Mouse (Mus musculus) stomach, postnatal 0 days (tissue): ENCODE measurements at regions not wholly inside any gene's neighbourhood (a gene's known extent, or its start where the extent isn't known, plus 50 kb on each side); places are given as distances from the start of the nearest gene placed in this dataset.
A peak's percentile ranks its signal among the peaks of the same experiment; 100 is the strongest.

Experiments used
- ATAC-seq: fragments of 200-750 bp; cut with Nextera tagmentation; 2 replicates; pipeline ENCODE4 v1.8.0; 2017; ENCODE audit not compliant: low FRiP score, low TSS enrichment
- DNase-seq: peaks from one replicate; pipeline ENCODE4 v3.0.0-alpha.2; 2016; ENCODE audit warnings: low spot score
- H3K27ac ChIP-seq: fragments of 300-500 bp; sonication (generic); replicated peaks from 2 replicates; pipeline ENCODE4 v1.5.1; 2014; ENCODE audit warnings: mild to moderate bottlenecking, control low read depth
- H3K27me3 ChIP-seq: fragments of 300-500 bp; sonication (generic); 2 replicates; pipeline ENCODE4 v1.6.1; 2014; ENCODE audit warnings: low read length; ENCODE audit not compliant: control insufficient read depth, insufficient read depth
- H3K36me3 ChIP-seq: fragments of 300-500 bp; sonication (generic); 2 replicates; pipeline ENCODE4 v1.6.1; 2014; ENCODE audit warnings: low read length, mixed read lengths; ENCODE audit not compliant: control insufficient read depth, insufficient read depth
- H3K4me1 ChIP-seq: fragments of 300-500 bp; sonication (generic); replicated peaks from 2 replicates; pipeline ENCODE4 v1.6.1; 2014; ENCODE audit warnings: antibody characterized with exemption; ENCODE audit not compliant: control insufficient read depth, insufficient read depth
- H3K4me2 ChIP-seq: fragments of 300-500 bp; sonication (generic); replicated peaks from 2 replicates; pipeline ENCODE4 v1.6.1; 2014; ENCODE audit warnings: low read depth, mild to moderate bottlenecking, control low read depth, moderate library complexity
- H3K4me3 ChIP-seq: fragments of 300-500 bp; sonication (generic); 2 replicates; pipeline ENCODE4 v1.5.1; 2014; ENCODE audit warnings: low read depth, low read length, control low read depth
- H3K9ac ChIP-seq: fragments of 300-500 bp; sonication (generic); 2 replicates; pipeline ENCODE4 v1.6.1; 2014; ENCODE audit warnings: mild to moderate bottlenecking, low read length, control low read depth, mixed read lengths
- H3K9me3 ChIP-seq: fragments of 300-500 bp; sonication (generic); 2 replicates; pipeline ENCODE4 v1.6.1; 2016; ENCODE audit warnings: low read length; ENCODE audit not compliant: control insufficient read depth
- CTCF ChIP-seq: IDR thresholded peaks from 2 replicates; pipeline ENCODE4 v1.5.1; 2016; ENCODE audit warnings: antibody characterized with exemption, low read depth, mild to moderate bottlenecking, moderate library complexity
- EP300 ChIP-seq: optimal IDR thresholded peaks from 2 replicates; pipeline ENCODE3; 2016; ENCODE audit warnings: antibody characterized with exemption
- WGBS: fragments of 180-500 bp; shearing (Covaris S2); extraction: QIAGEN DNeasy Blood & Tissue Kit; methylation state at CpG from one replicate; pipeline ENCODE4 v1.1.7; 2014; 5-methylcytosine and 5-hydroxymethylcytosine counted together

DNA sequence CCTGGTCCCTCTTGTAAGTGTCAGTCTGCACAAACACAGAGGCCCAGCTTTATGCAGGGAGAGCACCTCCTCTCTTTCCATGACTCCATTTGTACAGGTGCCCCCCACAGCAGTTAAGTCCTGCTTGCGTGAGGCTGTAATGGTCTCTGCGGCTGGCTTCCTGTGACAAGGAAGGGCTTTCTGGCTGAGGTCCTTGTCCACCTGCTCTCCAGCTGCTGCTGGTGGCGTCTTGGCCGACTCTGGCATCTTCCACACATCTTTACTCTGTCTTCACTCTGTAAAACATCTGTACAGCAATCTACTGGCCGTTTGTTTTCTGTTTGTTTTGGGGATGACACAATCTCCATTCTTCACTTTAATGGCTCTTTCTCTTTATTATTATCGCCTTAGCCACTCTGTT lies 60.8 kb downstream of the Rpusd4 start:
- Histone ChIP-seq H3K4me2 (no peak overlapping the region), H3K4me1 (no peaks in the 10 kb centered on the region; the same call in 1 of the 2 replicates), H3K27ac (no peak overlapping the region), H3K27me3 (no peaks in the 10 kb centered on the region), H3K36me3 (no peaks in the 10 kb centered on the region), H3K4me3 (no peak overlapping the region), H3K9me3 (no peaks in the 10 kb centered on the region), H3K9ac (no peak overlapping the region)
- TF ChIP-seq CTCF, result no peak
- no peak for TF ChIP-seq EP300
- 44% methylated on average over 6 of the region's 6 CpGs for WGBS
- DNase-seq (no peak), ATAC-seq (no peak)

DNA sequence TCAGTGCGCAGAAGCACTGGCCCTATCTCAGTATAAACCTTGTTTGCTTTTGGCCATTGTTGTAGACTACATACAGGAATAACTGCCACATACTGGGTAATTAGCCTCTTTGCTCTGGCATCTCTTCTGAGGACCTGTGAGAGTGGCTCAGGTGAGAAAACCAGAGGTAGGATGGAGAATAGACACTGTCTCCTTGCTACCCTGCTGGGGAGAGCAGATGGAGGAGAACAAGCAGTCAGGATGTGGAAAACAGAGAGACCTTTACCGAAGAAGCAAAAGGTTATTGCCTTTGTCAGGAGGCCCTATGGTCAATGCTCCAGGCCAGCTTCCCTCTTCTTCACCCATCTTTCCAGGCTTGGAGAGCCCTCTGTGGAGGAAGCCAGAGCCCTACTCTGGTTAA lies 62.7 kb downstream of the Rpusd4 start:
- 88% methylated on average over 2 of the region's 2 CpGs for WGBS
- Histone ChIP-seq H3K4me3 (no peak overlapping the region), H3K36me3 (no peaks in the 10 kb centered on the region), H3K4me2 (no peak overlapping the region), H3K27ac (no peak overlapping the region), H3K27me3 (no peaks in the 10 kb centered on the region), H3K9me3 (no peaks in the 10 kb centered on the region), H3K4me1 (peaks cover 2% of the 10 kb centered on the region; the same call in 1 of the 2 replicates), H3K9ac (no peak overlapping the region)
- TF ChIP-seq EP300 (no peak), CTCF (no peak)
- DNase-seq (no peak), ATAC-seq (no peak)

DNA sequence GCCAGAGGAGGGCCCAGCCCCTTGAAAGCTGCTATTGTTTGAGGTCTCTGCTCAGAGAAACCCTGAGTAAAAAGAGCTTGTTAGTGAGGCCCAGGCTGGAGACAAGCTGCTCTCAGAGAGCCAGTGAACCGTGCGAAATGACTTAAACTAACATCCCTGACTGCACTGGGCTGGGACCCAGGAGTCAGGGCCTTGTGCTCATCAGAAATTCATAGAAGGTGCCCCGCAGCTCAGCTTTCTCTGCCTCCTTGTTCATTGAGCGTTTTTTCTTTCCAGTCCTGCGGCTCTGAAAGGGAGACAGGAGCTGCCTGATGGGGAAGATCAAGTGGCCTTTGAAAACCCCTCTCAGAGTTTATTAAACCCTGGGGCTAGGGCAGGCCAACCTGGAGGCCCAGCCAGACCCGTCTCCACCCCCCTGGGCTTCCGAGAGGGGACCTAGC lies 63.6 kb downstream of the Rpusd4 start:
- no peaks in the 10 kb centered on the region for H3K36me3 ChIP-seq
- no peak overlapping the region for H3K4me3 ChIP-seq
- no peaks in the 10 kb centered on the region for H3K27me3 ChIP-seq
- H3K9ac ChIP-seq, result no peak overlapping the region
- TF ChIP-seq CTCF (no peak), EP300 (no peak)
- no peaks in the 10 kb centered on the region for H3K9me3 ChIP-seq
- H3K27ac ChIP-seq, result no peak overlapping the region
- H3K4me1 ChIP-seq, result peaks cover 11% of the 10 kb centered on the region
- no peak for ATAC-seq
- H3K4me2 ChIP-seq, result no peak overlapping the region
- 41% methylated on average over 7 of the region's 7 CpGs for WGBS
- no peak for DNase-seq

DNA sequence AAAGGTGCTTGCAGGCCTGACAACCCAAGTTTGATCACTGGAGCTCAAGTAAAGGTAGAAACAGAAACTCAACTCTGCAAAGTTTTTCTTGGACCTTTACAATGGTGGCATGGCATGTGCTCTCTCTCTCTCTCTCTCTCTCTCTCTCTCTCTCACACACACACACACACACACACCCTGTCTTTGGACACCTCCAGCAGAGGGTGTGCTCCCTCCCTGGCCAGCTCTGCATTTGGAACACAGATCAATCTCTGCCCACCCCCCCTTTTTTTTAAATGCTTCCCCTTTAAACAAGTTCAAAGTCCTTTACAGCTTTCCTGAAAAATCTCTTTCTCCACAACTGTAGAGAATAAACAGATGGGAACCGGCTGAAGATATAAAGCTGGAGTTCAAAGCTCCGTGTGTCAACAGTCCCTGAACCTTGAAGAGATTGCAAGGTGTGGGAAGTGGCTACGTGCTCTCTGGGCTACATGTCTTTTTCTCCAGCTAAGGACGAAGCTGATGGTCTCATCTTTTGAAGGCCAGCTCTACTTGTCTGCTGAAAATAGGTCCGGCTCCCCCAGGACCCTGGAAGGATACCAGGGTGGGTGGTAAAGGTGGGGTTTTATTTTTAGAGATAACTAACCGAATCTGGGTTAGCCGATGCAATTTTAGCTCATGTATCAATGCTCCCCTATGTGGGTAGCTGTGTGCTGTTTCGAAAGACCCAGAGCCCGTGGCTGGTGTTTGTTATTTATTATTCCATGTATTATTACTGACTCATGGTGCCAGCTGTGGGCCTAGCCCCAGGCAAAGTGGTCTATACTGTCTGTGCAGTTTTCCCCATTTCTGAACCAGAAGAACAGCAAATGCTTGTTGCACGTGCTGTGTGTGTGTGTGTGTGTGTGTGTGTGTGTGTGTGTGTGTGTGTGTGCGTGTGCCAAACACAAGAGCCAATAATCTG lies 65.3 kb downstream of the Rpusd4 start:
- H3K36me3 ChIP-seq, result no peaks in the 10 kb centered on the region
- H3K4me3 ChIP-seq, result no peak overlapping the region
- TF ChIP-seq CTCF, result peak; percentile 33
- TF ChIP-seq EP300, result no peak
- WGBS, result 45% methylated on average over 11 of the region's 11 CpGs
- H3K27me3 ChIP-seq, result no peaks in the 10 kb centered on the region
- no peak overlapping the region for H3K4me2 ChIP-seq
- H3K27ac ChIP-seq, result peak overlapping the region; percentile 45
- H3K9ac ChIP-seq, result no peak overlapping the region
- DNase-seq, result no peak
- H3K9me3 ChIP-seq, result no peaks in the 10 kb centered on the region
- ATAC-seq, result peak; percentile 65; the same call in 1 of the 2 replicates
- peaks cover 11% of the 10 kb centered on the region for H3K4me1 ChIP-seq

- Histone ChIP-seq H3K4me2 (no peak overlapping the region), H3K4me3 (no peak overlapping the region), H3K36me3 (no peaks in the 10 kb centered on the region), H3K9me3 (no peaks in the 10 kb centered on the region), H3K27ac (no peak overlapping the region), H3K9ac (no peak overlapping the region), H3K27me3 (no peaks in the 10 kb centered on the region), H3K4me1 (peaks cover 11% of the 10 kb centered on the region)
- WGBS, result 52% methylated on average over 8 of the region's 8 CpGs
- ATAC-seq, result no peak
- no peak for TF ChIP-seq CTCF
- no peak for TF ChIP-seq EP300
- no peak for DNase-seq
Observed at GRCm38 (mm10) chr9:35333631-35334005, 66.0 kb downstream of the Rpusd4 start.

- Histone ChIP-seq H3K9me3 (no peaks in the 10 kb centered on the region), H3K27ac (peak overlapping the region; percentile 69), H3K4me2 (no peak overlapping the region), H3K4me3 (no peak overlapping the region), H3K27me3 (no peaks in the 10 kb centered on the region), H3K36me3 (no peaks in the 10 kb centered on the region), H3K9ac (no peak overlapping the region), H3K4me1 (peaks cover 11% of the 10 kb centered on the region)
- DNase-seq (no peak), ATAC-seq (no peak)
- no peak for TF ChIP-seq EP300
- no peak for TF ChIP-seq CTCF
- WGBS, result 62% methylated on average over 5 of the region's 5 CpGs
Observed at GRCm38 (mm10) chr9:35334536-35334935, 66.9 kb downstream of the Rpusd4 start.
